ENCODE assay signal across 21 mouse cellular contexts in genomic region chr9:12784241-12785010, GRCm38 (mm10).
"Had no signal": no experiment of that assay in that cellular context is flagged by ENCODE, and none has a peak within 500 bp of the region (broad histone marks: within the 10 kb centered on the region; RNA-seq: fewer than 3 reads in every experiment).

No protein-coding gene starts in this region.

- DNase-seq: layer of hippocampus, postnatal 36 days; lung, adult 18-20 months; lung, postnatal 10 days; lung, postnatal 36 days; retina, postnatal 1 day; right cerebral cortex, postnatal 14 days; right cerebral cortex, postnatal 4 days; spleen, adult 18-20 months; thymus, adult 18-20 months; thymus, postnatal 36 days had no signal

- H3K4me3 ChIP-seq: left cerebral cortex, adult 2 months; lung, embryonic 15.5 days; megakaryocyte, embryonic 14.5 days; midbrain, embryonic 10.5 days; midbrain, embryonic 13.5 days; myocyte; neural tube, embryonic 13.5 days had no signal

- H3K9me3 ChIP-seq: lung, embryonic 15.5 days; megakaryocyte, embryonic 14.5 days; midbrain, embryonic 10.5 days; midbrain, embryonic 13.5 days; neural tube, embryonic 13.5 days had no signal

- H3K4me2 ChIP-seq: liver, embryonic 11.5 days; lung, embryonic 15.5 days; midbrain, embryonic 13.5 days; neural tube, embryonic 13.5 days had no signal

- ATAC-seq: midbrain, embryonic 13.5 days; midbrain, embryonic 16.5 days had no signal

- H3K9ac ChIP-seq: liver, embryonic 14.5 days; lung, embryonic 15.5 days; midbrain, embryonic 13.5 days; neural tube, embryonic 13.5 days had no signal

- H3K36me3 ChIP-seq: lung, embryonic 15.5 days; midbrain, embryonic 10.5 days; midbrain, embryonic 13.5 days; neural tube, embryonic 13.5 days had no signal

- H3K4me1 ChIP-seq: lung, embryonic 15.5 days; megakaryocyte, embryonic 14.5 days; midbrain, embryonic 10.5 days; midbrain, embryonic 13.5 days; neural tube, embryonic 13.5 days had no signal

- H3K27me3 ChIP-seq: lung, embryonic 15.5 days; megakaryocyte, embryonic 14.5 days; midbrain, embryonic 13.5 days; neural tube, embryonic 13.5 days had no signal

- H3K27ac ChIP-seq: kidney, postnatal 0 days; left cerebral cortex, adult 2 months; liver, embryonic 14.5 days; lung, embryonic 15.5 days; midbrain, embryonic 10.5 days; midbrain, embryonic 13.5 days; neural tube, embryonic 13.5 days had no signal
